Comparison of ENCODE assay signal across 25 mouse cellular contexts in genomic region chr2:44029865-44030264, GRCm38 (mm10).
"Had no signal": no experiment of that assay in that cellular context is flagged by ENCODE, and none has a peak within 500 bp of the region (broad histone marks: within the 10 kb centered on the region; RNA-seq: fewer than 3 reads in every experiment).

No protein-coding gene starts in this region.

- H3K9me3 ChIP-seq: kidney, embryonic 15.5 days; limb, embryonic 12.5 days; limb, embryonic 15.5 days; liver, embryonic 12.5 days; liver, embryonic 15.5 days; lung, embryonic 15.5 days; megakaryocyte, embryonic 14.5 days; midbrain, embryonic 10.5 days; midbrain, embryonic 15.5 days; neural tube, embryonic 12.5 days; neural tube, embryonic 15.5 days had no signal

- H3K27me3 ChIP-seq: kidney, embryonic 15.5 days; limb, embryonic 12.5 days; limb, embryonic 15.5 days; liver, embryonic 12.5 days; liver, embryonic 15.5 days; lung, embryonic 15.5 days; megakaryocyte, embryonic 14.5 days; midbrain, embryonic 15.5 days; neural tube, embryonic 12.5 days; neural tube, embryonic 15.5 days had no signal

- H3K9ac ChIP-seq: kidney, embryonic 15.5 days; limb, embryonic 12.5 days; limb, embryonic 15.5 days; liver, embryonic 12.5 days; liver, embryonic 15.5 days; lung, embryonic 15.5 days; midbrain, embryonic 15.5 days; neural tube, embryonic 12.5 days; neural tube, embryonic 15.5 days had no signal

- H3K36me3 ChIP-seq: kidney, embryonic 15.5 days; limb, embryonic 12.5 days; limb, embryonic 15.5 days; liver, embryonic 12.5 days; liver, embryonic 15.5 days; lung, embryonic 15.5 days; midbrain, embryonic 10.5 days; midbrain, embryonic 15.5 days; neural tube, embryonic 12.5 days; neural tube, embryonic 15.5 days had no signal

- DNase-seq: kidney, adult 8-10 months; kidney, postnatal 10 days; kidney, postnatal 36 days; left cerebral cortex, postnatal 4 days; lung, adult 18-20 months; lung, postnatal 10 days; lung, postnatal 36 days; right cerebral cortex, adult 18-20 months; right cerebral cortex, postnatal 14 days; right cerebral cortex, postnatal 4 days; thymus, adult 2 months; thymus, postnatal 14 days; thymus, postnatal 4 days had no signal

- H3K4me2 ChIP-seq: kidney, embryonic 15.5 days; limb, embryonic 12.5 days; limb, embryonic 15.5 days; liver, embryonic 12.5 days; liver, embryonic 15.5 days; lung, embryonic 15.5 days; midbrain, embryonic 15.5 days; neural tube, embryonic 12.5 days; neural tube, embryonic 15.5 days had no signal

- H3K4me1 ChIP-seq: kidney, embryonic 15.5 days; limb, embryonic 12.5 days; limb, embryonic 15.5 days; liver, embryonic 12.5 days; liver, embryonic 15.5 days; lung, embryonic 15.5 days; megakaryocyte, embryonic 14.5 days; midbrain, embryonic 10.5 days; midbrain, embryonic 15.5 days; neural tube, embryonic 12.5 days; neural tube, embryonic 15.5 days had no signal

- H3K4me3 ChIP-seq: kidney, embryonic 15.5 days; limb, embryonic 12.5 days; limb, embryonic 15.5 days; liver, embryonic 12.5 days; liver, embryonic 15.5 days; lung, embryonic 15.5 days; megakaryocyte, embryonic 14.5 days; midbrain, embryonic 10.5 days; midbrain, embryonic 15.5 days; neural tube, embryonic 12.5 days; neural tube, embryonic 15.5 days had no signal

- ATAC-seq: liver, embryonic 12.5 days; midbrain, embryonic 15.5 days had no signal

- H3K27ac ChIP-seq: kidney, embryonic 15.5 days; limb, embryonic 12.5 days; limb, embryonic 15.5 days; liver, embryonic 12.5 days; liver, embryonic 15.5 days; lung, embryonic 15.5 days; midbrain, embryonic 10.5 days; midbrain, embryonic 15.5 days; neural tube, embryonic 12.5 days; neural tube, embryonic 15.5 days; stomach, postnatal 0 days had no signal
